Mouse (Mus musculus) embryo, embryonic 11 days (tissue): ENCODE measurements around the gene Prkar1b.
A peak's percentile ranks its signal among the peaks of the same experiment; 100 is the strongest.

Experiments
- DNase-seq: peaks from one replicate; pipeline ENCODE4 v3.0.0-alpha.2; 2015

Prkar1b gene

GRCm38 (mm10) chr5:139098991-139099972 lies 50.5 kb downstream of the Prkar1b start:
- DNase-seq = no peak

- no peak for DNase-seq
Measured at GRCm38 (mm10) chr5:139095297-139096110, 54.3 kb downstream of the Prkar1b start.

GRCm38 (mm10) chr5:139093534-139093933 lies 56.3 kb downstream of the Prkar1b start:
- DNase-seq = no peak

- no peak for DNase-seq
Measured at GRCm38 (mm10) chr5:139091713-139092112, 58.1 kb downstream of the Prkar1b start.

- DNase-seq = no peak
Measured at GRCm38 (mm10) chr5:139090162-139090561, 59.6 kb downstream of the Prkar1b start.

- no peak for DNase-seq
Measured at GRCm38 (mm10) chr5:139088173-139088572, 61.6 kb downstream of the Prkar1b start.

- DNase-seq = peak; percentile 54
Measured at GRCm38 (mm10) chr5:139084831-139085519, 64.8 kb downstream of the Prkar1b start.

GRCm38 (mm10) chr5:139084302-139084701 lies 65.5 kb downstream of the Prkar1b start:
- no peak for DNase-seq

GRCm38 (mm10) chr5:139083841-139084240 lies 66.0 kb downstream of the Prkar1b start:
- no peak for DNase-seq

- peak; percentile 22 for DNase-seq
Measured at GRCm38 (mm10) chr5:139081370-139081769, 68.4 kb downstream of the Prkar1b start.

GRCm38 (mm10) chr5:139078156-139078462 lies 71.7 kb downstream of the Prkar1b start:
- no peak for DNase-seq

- no peak for DNase-seq
Measured at GRCm38 (mm10) chr5:139077311-139078155, 72.3 kb downstream of the Prkar1b start.

- DNase-seq = no peak
Measured at GRCm38 (mm10) chr5:139076450-139076849, 73.4 kb downstream of the Prkar1b start.

GRCm38 (mm10) chr5:139075791-139076190 lies 74.0 kb downstream of the Prkar1b start:
- no peak for DNase-seq

GRCm38 (mm10) chr5:139075125-139075524 lies 74.7 kb downstream of the Prkar1b start:
- peak; percentile 61 for DNase-seq

- DNase-seq = no peak
Measured at GRCm38 (mm10) chr5:139073977-139074376, 75.8 kb downstream of the Prkar1b start.

GRCm38 (mm10) chr5:139072866-139073265 lies 76.9 kb downstream of the Prkar1b start:
- DNase-seq = no peak

GRCm38 (mm10) chr5:139066861-139067614 lies 82.8 kb downstream of the Prkar1b start:
- DNase-seq = no peak

GRCm38 (mm10) chr5:139064611-139065010 lies 85.2 kb downstream of the Prkar1b start:
- no peak for DNase-seq

- no peak for DNase-seq
Measured at GRCm38 (mm10) chr5:139061680-139062079, 88.1 kb downstream of the Prkar1b start.

- no peak for DNase-seq
Measured at GRCm38 (mm10) chr5:139060460-139061051, 89.2 kb downstream of the Prkar1b start.
